Mouse (Mus musculus) MEL-GATA-1-ER (cell line): ENCODE data around the gene Olfr638.
"Not testable (repeated sequence)": the region's sequence is repeated elsewhere in the genome, so short reads cannot be mapped to it uniquely, and the experiment has no call there.

Source experiments
- DNase-seq: peaks from one replicate; pipeline ENCODE4 v3.0.0-alpha.2; 2012; ENCODE audit warnings: low read depth; ENCODE audit errors: extremely low read depth

The Olfr638 gene

GRCm38 (mm10) chr7:103998446-103998845 lies at the start of gene Olfr638:
Olfr638 (plus strand) TSS chr7:103998746.
- no peak for DNase-seq

GRCm38 (mm10) chr7:103966873-103967272 lies 31.7 kb upstream of the Olfr638 start:
- not testable (repeated sequence) for DNase-seq

- DNase-seq, result no peak
These were observed 27.7 kb upstream of the Olfr638 start, which contains the start of gene Olfr635 for GRCm38 (mm10) chr7:103970852-103971251. Olfr635 (plus strand) TSS chr7:103971152.

GRCm38 (mm10) chr7:103971782-103972181 lies 26.8 kb upstream of the Olfr638 start:
- no peak for DNase-seq

GRCm38 (mm10) chr7:103999124-103999523 lies 578 bp downstream of the Olfr638 start:
- no peak for DNase-seq

GRCm38 (mm10) chr7:104017203-104017602 lies 18.7 kb downstream of the Olfr638 start, which contains the start of gene Olfr639:
Olfr639 (minus strand) TSS chr7:104017303.
- DNase-seq, result no peak

GRCm38 (mm10) chr7:104018953-104019352 lies 20.4 kb downstream of the Olfr638 start:
- DNase-seq, result no peak

- DNase-seq, result no peak
These were observed 23.1 kb downstream of the Olfr638 start for GRCm38 (mm10) chr7:104021651-104022050.

- no peak for DNase-seq
These were observed 26.9 kb downstream of the Olfr638 start, which contains the start of gene Olfr640 for GRCm38 (mm10) chr7:104025473-104025872. Olfr640 (minus strand) TSS chr7:104025573.

- no peak for DNase-seq
These were observed 28.4 kb downstream of the Olfr638 start for GRCm38 (mm10) chr7:104026978-104027377.

- DNase-seq, result no peak
These were observed 36.6 kb downstream of the Olfr638 start, which contains the start of gene Olfr641 for GRCm38 (mm10) chr7:104035145-104035544. Olfr641 (plus strand) TSS chr7:104035445.

GRCm38 (mm10) chr7:104050745-104051144 lies 52.2 kb downstream of the Olfr638 start:
- no peak for DNase-seq

- no peak for DNase-seq
These were observed 54.0 kb downstream of the Olfr638 start, which contains the start of gene Olfr642 for GRCm38 (mm10) chr7:104052566-104052965. Olfr642 (minus strand) TSS chr7:104052666.
